10 mouse cellular contexts compared by ENCODE assay signal in the genomic region with DNA sequence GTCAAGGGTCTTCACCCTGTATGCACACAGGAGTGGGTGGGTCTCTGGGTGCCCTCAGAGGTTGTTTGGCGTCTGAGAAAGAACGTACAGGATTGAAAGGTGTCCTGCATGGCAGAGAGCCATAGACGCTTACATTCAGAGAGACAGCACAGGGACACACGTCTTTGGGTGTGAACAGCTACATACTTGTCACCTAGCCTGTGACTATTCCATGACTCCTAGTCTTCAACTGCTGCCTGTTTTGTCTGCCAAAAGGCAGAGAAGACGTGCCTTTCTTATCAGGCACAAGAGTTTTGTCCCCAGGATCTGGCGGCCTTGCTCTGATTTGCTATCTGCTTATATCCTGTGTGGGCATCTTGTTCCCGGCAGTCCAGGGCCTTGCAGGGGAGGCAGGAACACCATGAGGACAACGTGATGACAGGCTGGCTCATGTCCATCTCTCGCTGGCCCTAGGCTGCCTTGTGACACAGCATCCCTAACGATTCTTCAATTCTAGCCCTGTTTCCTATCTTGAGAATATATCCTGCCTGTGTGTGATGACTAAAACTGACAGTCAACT.
DNase-seq lines count a peak whose midpoint lies in the region.
"Had no signal": no experiment of that assay in that cellular context is flagged by ENCODE, and none has a peak within 500 bp of the region (broad histone marks: within the 10 kb centered on the region; RNA-seq: fewer than 3 reads in every experiment).

No protein-coding gene starts in this region.

- intact Hi-C loops in heart, postnatal 10 days (cut with DNase I): no loop called here

- DNase-seq in kidney, adult 8-10 months: peak; percentile 27 to 34
- DNase-seq in kidney, postnatal 4 days: no peak
- peak; percentile 51 to 74 for DNase-seq in heart, postnatal 10 days
- DNase-seq in lung, postnatal 25 days (ENCODE audit: low spot score): peak; percentile 85
- no peak for DNase-seq in urinary bladder, postnatal 25 days (ENCODE audit: low spot score)
- DNase-seq in thymus, postnatal 10 days (ENCODE audit: low spot score in 2 of 2): no peak
- no peak for DNase-seq in Muller cell, postnatal 12 days (ENCODE audit: inconsistent ontology term)

- H3K27ac ChIP-seq in brown adipose tissue, adult 24 weeks (replicated peaks; ENCODE audit: low read depth, low read length): peak overlapping the region; percentile 68
- H3K27ac ChIP-seq: intestine, embryonic 15.5 days; liver, embryonic 15.5 days had no signal

- H3K4me3 ChIP-seq in brown adipose tissue, adult 24 weeks (ENCODE audit: insufficient read depth, low read depth, low read length): no peak overlapping the region
- H3K4me3 ChIP-seq: intestine, embryonic 15.5 days; liver, embryonic 15.5 days had no signal

- H3K4me1 ChIP-seq in brown adipose tissue, adult 24 weeks (ENCODE audit: control insufficient read depth, insufficient read depth, insufficient read length, low read length): peaks cover 13% of the 10 kb centered on the region
- H3K4me1 ChIP-seq: intestine, embryonic 15.5 days; liver, embryonic 15.5 days had no signal

Comparison
In these comparisons a context has a peak if more than half of its experiments do, and no peak if none do; other contexts are left out.
1. DNase-seq: peak in kidney, adult 8-10 months (2 of 2), heart, postnatal 10 days (2 of 2) and lung, postnatal 25 days (single experiment); none in kidney, postnatal 4 days (0 of 2), urinary bladder, postnatal 25 days (single experiment), thymus, postnatal 10 days (0 of 2) and Muller cell, postnatal 12 days (single experiment).